Mouse (Mus musculus) neural tube, embryonic 11.5 days (tissue): ENCODE results near the gene Dpf1. TPM values are rescaled to one million over a fixed set of nuclear protein-coding genes. Genes with fewer than 3 reads are reported as not detected.

Experiments
- ATAC-seq: fragments of 200-750 bp; cut with Nextera tagmentation; 2 replicates; pipeline ENCODE4 v1.8.0; 2017; ENCODE audit warnings: moderate number of reproducible peaks, mild to moderate bottlenecking, moderate TSS enrichment, moderate library complexity; ENCODE audit not compliant: insufficient read depth, low FRiP score, low TSS enrichment
- DNase-seq: peaks from one replicate; pipeline ENCODE4 v3.0.0-alpha.2; 2015; ENCODE audit warnings: low spot score
- H3K27ac ChIP-seq: fragments of 300-500 bp; sonication (generic); 2 replicates; pipeline ENCODE4 v1.5.1; 2014; ENCODE audit warnings: low read depth, mild to moderate bottlenecking, low read length
- H3K27me3 ChIP-seq: fragments of 300-500 bp; sonication (generic); 2 replicates; pipeline ENCODE4 v1.6.1; 2014; ENCODE audit warnings: mild to moderate bottlenecking, low read length, mixed read lengths; ENCODE audit not compliant: control insufficient read depth, insufficient read depth
- H3K36me3 ChIP-seq: fragments of 300-500 bp; sonication (generic); 2 replicates; pipeline ENCODE4 v1.6.1; 2014; ENCODE audit warnings: mild to moderate bottlenecking, low read length, moderate library complexity, mixed read lengths; ENCODE audit not compliant: control insufficient read depth, insufficient read depth
- H3K4me1 ChIP-seq: fragments of 300-500 bp; sonication (generic); 2 replicates; pipeline ENCODE4 v1.6.1; 2014; ENCODE audit warnings: low read length, mixed read lengths; ENCODE audit not compliant: control insufficient read depth, insufficient read depth
- H3K4me2 ChIP-seq: fragments of 300-500 bp; sonication (generic); 2 replicates; pipeline ENCODE4 v1.6.1; 2014; ENCODE audit warnings: low read depth, mild to moderate bottlenecking, moderate library complexity
- H3K4me3 ChIP-seq: fragments of 300-500 bp; sonication (generic); 2 replicates; pipeline ENCODE4 v1.5.1; 2014; ENCODE audit warnings: low read depth, low read length
- H3K9ac ChIP-seq: fragments of 300-500 bp; sonication (generic); 2 replicates; pipeline ENCODE4 v1.6.1; 2014; ENCODE audit warnings: mild to moderate bottlenecking, low read length
- H3K9me3 ChIP-seq: fragments of 300-500 bp; sonication (generic); 2 replicates; pipeline ENCODE4 v1.6.1; 2016; ENCODE audit warnings: low read length; ENCODE audit not compliant: control insufficient read depth
- WGBS: fragments of 180-500 bp; shearing (Covaris S2); extraction: QIAGEN DNeasy Blood & Tissue Kit; methylation state at CpG from one replicate; pipeline ENCODE4 v1.1.7; 2014; 5-methylcytosine and 5-hydroxymethylcytosine counted together
- polyA plus RNA-seq: library from polyadenylated mRNA; unstranded; fragments of >200 nt; fragmentation: Nextera tagmentation; extraction: Ambion mirVana; gene quantifications from 2 replicates; pipeline ENCODE4 v1.2.1, GENCODE M21; 2014

The Dpf1 gene
- polyA plus RNA-seq, 1 experiment from 2014 or later = 65.2 TPM

- Histone ChIP-seq H3K4me3 (peak overlapping the region; percentile 49), H3K4me2 (peak overlapping the region; percentile 99), H3K27me3 (peaks cover 22% of the 10 kb centered on the region), H3K36me3 (no peaks in the 10 kb centered on the region), H3K9ac (peak overlapping the region; percentile 64), H3K4me1 (peaks cover 7% of the 10 kb centered on the region), H3K9me3 (no peaks in the 10 kb centered on the region), H3K27ac (no peak overlapping the region)
- no peak for DNase-seq
- no peak; the same call in 1 of the 2 replicates for ATAC-seq
- 11% methylated on average over 21 of the region's 21 CpGs for WGBS
These were observed 21.6 kb upstream of the Dpf1 start for GRCm38 (mm10) chr7:29282074-29282554.

GRCm38 (mm10) chr7:29283876-29284275 is 19.9 kb upstream of the Dpf1 start:
- Histone ChIP-seq H3K9me3 (no peaks in the 10 kb centered on the region), H3K4me2 (no peak overlapping the region), H3K27ac (no peak overlapping the region), H3K36me3 (no peaks in the 10 kb centered on the region), H3K4me3 (no peak overlapping the region), H3K9ac (no peak overlapping the region), H3K27me3 (peaks cover 22% of the 10 kb centered on the region), H3K4me1 (peaks cover 8% of the 10 kb centered on the region)
- WGBS = 89% methylated on average over 4 of the region's 4 CpGs
- DNase-seq (no peak), ATAC-seq (no peak)

DNA sequence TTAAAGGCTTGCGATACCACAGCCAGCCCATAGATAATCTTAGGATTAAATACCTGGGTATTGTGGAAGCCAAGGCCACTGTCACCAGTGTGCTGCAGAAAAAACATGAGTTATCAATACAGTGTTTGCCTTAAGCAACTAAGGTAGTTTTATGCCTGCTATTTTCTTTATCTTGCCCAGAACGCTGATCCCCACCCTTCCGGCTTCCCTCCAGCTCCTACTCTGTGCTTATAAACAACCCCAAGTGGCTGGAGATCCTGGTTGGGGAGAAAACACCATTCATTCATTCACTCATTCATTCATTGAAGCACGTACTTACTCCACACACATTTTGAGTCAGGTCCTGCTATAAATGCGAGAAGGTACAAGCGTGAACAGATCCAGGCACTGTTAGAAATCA is 19.2 kb upstream of the Dpf1 start:
- DNase-seq (no peak), ATAC-seq (no peak)
- peaks cover 11% of the 10 kb centered on the region for H3K4me1 ChIP-seq
- H3K36me3 ChIP-seq = no peaks in the 10 kb centered on the region
- no peak overlapping the region for H3K4me2 ChIP-seq
- no peak overlapping the region for H3K27ac ChIP-seq
- H3K27me3 ChIP-seq = peaks cover 22% of the 10 kb centered on the region
- no peak overlapping the region for H3K4me3 ChIP-seq
- no peaks in the 10 kb centered on the region for H3K9me3 ChIP-seq
- no peak overlapping the region for H3K9ac ChIP-seq
- 96% methylated on average over 6 of the region's 6 CpGs for WGBS

DNA sequence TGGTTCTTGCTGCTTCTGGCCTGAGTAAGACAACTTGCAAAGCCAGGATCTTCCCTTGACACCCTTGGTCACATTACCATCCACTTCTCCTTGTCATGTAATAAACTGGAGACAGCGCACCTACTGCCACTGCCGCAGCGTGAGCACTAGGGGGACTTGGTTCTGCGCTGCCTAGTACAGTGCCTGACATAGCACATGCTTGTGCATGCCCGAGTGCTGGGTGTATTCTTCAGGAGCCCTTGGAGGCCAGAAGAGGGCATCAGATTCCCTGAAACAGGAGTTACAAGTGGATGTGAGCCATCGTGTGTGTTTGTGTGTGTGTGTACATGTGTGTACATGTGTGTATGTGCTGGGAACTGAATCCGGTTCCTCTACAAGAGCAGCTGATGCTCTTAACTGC is 16.3 kb upstream of the Dpf1 start:
- H3K4me2 ChIP-seq = no peak overlapping the region
- H3K4me3 ChIP-seq = no peak overlapping the region
- H3K36me3 ChIP-seq = no peaks in the 10 kb centered on the region
- peaks cover 4% of the 10 kb centered on the region for H3K27me3 ChIP-seq
- ATAC-seq (no peak), DNase-seq (no peak)
- 84% methylated on average over 7 of the region's 7 CpGs for WGBS
- H3K9me3 ChIP-seq = no peaks in the 10 kb centered on the region
- H3K4me1 ChIP-seq = peaks cover 23% of the 10 kb centered on the region
- no peak overlapping the region for H3K9ac ChIP-seq
- no peak overlapping the region for H3K27ac ChIP-seq

DNA sequence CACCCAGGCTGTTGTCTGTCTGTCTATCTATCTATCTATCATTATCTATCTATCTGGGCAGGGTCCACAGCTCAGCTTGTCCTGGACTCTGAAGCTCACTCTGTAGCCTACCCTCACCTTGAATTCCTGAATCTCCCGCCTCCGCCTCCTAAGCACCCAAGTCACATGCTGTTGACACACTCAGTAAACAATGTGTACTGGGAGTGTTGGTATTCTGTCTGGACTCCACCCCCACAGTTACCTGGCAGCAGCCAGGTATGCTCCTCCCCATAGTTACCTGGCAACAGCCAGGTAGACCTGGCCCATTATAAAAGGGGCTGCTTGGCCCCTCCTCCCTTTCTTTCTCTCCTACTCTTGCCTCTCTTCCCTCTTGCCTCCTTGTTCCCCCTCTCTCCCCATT is 15.7 kb upstream of the Dpf1 start:
- Histone ChIP-seq H3K9ac (no peak overlapping the region), H3K9me3 (no peaks in the 10 kb centered on the region), H3K4me2 (no peak overlapping the region), H3K36me3 (no peaks in the 10 kb centered on the region), H3K4me3 (no peak overlapping the region), H3K4me1 (peaks cover 29% of the 10 kb centered on the region), H3K27ac (no peak overlapping the region), H3K27me3 (no peaks in the 10 kb centered on the region)
- DNase-seq (no peak), ATAC-seq (no peak)
- WGBS = 81% methylated on average over 2 of the region's 2 CpGs

DNA sequence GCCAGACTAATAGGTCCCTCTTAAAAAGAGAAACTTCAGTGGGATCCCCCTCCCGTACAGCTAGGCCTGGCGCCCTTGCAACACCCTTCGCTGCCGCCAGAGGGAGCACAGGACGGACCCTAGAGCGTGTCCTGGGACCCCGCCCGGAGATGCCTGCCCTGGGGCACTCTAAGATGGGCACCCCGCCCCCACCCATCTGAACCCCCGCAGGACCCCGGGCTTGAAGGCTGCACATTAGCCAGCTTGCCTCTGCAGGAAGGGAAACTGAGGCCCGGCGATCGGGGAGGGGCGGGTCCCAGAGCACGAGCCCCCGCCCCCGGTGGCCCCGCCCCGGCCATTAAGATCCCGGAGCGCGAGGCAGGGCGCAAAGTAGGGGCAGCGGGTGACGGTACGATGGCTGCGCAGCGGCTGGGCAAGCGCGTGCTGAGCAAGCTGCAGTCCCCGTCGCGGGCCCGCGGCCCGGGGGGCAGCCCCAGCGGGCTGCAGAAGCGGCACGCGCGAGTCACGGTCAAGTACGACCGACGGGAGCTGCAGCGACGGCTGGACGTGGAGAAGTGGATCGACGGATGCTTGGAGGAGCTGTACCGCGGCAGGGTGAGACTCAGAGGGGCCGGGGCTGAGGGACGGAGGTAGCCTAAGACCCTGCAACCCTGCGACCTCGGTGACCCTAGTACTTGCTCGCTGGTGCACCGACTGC is 14.7 kb upstream of the Dpf1 start, which contains the start of gene Ppp1r14a:
Gene Ppp1r14a (plus strand): TSS at position 367 of the 697 bp plus-strand sequence.
- Histone ChIP-seq H3K4me1 (peaks cover 39% of the 10 kb centered on the region), H3K9ac (peak within 1 kb of the TSS; percentile 70), H3K4me2 (peak within 1 kb of the TSS; percentile 69), H3K27ac (peak within 1 kb of the TSS; percentile 73), H3K9me3 (no peaks in the 10 kb centered on the region), H3K27me3 (no peaks in the 10 kb centered on the region), H3K36me3 (no peaks in the 10 kb centered on the region), H3K4me3 (peak within 1 kb of the TSS; percentile 46)
- WGBS = under 1% methylated on average over 51 of the region's 59 CpGs
- ATAC-seq (0 out of 2 replicates have a peak, but pooled peaks have one; percentile 29), DNase-seq (peak; percentile 83)

DNA sequence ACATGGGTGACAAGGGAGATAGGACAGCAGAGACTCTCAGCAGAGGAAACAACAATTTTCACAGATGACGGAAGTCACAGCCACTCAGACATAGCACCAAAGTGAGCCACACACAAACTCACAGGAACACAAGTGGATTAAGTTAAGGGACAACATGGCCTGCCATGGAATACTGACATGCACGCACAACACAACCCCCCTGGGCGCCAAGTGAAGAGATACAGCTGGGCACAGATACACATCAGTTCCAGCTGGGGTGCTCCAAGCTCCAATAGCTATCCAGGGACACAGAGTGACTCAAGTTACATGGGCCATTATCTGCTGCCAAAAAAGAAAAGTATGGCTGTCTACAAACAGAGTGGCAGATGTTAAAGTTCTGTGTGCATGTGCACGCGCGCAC is 13.9 kb upstream of the Dpf1 start:
- H3K27me3 ChIP-seq = no peaks in the 10 kb centered on the region
- H3K4me2 ChIP-seq = peak overlapping the region; percentile 69
- WGBS = 81% methylated on average over 6 of the region's 6 CpGs
- peak overlapping the region; percentile 73; the same call in 1 of the 2 replicates for H3K27ac ChIP-seq
- ATAC-seq = no peak
- H3K4me1 ChIP-seq = peaks cover 40% of the 10 kb centered on the region
- peak overlapping the region; percentile 46 for H3K4me3 ChIP-seq
- peak overlapping the region; percentile 70 for H3K9ac ChIP-seq
- H3K9me3 ChIP-seq = no peaks in the 10 kb centered on the region
- no peak for DNase-seq
- H3K36me3 ChIP-seq = no peaks in the 10 kb centered on the region

- Histone ChIP-seq H3K9ac (peak overlapping the region; percentile 39), H3K4me3 (no peak overlapping the region), H3K4me1 (peaks cover 40% of the 10 kb centered on the region), H3K4me2 (peak overlapping the region; percentile 33), H3K27ac (peak overlapping the region; percentile 80), H3K27me3 (no peaks in the 10 kb centered on the region), H3K36me3 (no peaks in the 10 kb centered on the region), H3K9me3 (no peaks in the 10 kb centered on the region)
- ATAC-seq = no peak
- 38% methylated on average over 11 of the region's 11 CpGs for WGBS
- peak; percentile 31 for DNase-seq
These were observed 12.9 kb upstream of the Dpf1 start for GRCm38 (mm10) chr7:29290691-29291485.
